Mouse (Mus musculus) embryonic facial prominence, embryonic 14.5 days (tissue): ENCODE measurements around the gene Shisa5. TPM values are rescaled to one million over a fixed set of nuclear protein-coding genes. Genes with fewer than 3 reads are reported as not detected.

Experiments used
- ATAC-seq: fragments of 200-750 bp; cut with Nextera tagmentation; 2 replicates; pipeline ENCODE4 v1.8.0; 2017; ENCODE audit warnings: low read depth, moderate number of reproducible peaks, moderate TSS enrichment
- DNase-seq: peaks from one replicate; pipeline ENCODE4 v3.0.0-alpha.2; 2015; ENCODE audit warnings: low spot score
- H3K27ac ChIP-seq: fragments of 300-500 bp; sonication (generic); replicated peaks from 2 replicates; pipeline ENCODE4 v1.5.1; 2014; ENCODE audit warnings: low read depth, mild to moderate bottlenecking, low read length, moderate library complexity
- H3K27me3 ChIP-seq: fragments of 300-500 bp; sonication (generic); replicated peaks from 2 replicates; pipeline ENCODE4 v1.6.1; 2014; ENCODE audit warnings: low read length; ENCODE audit not compliant: control insufficient read depth, insufficient read depth
- H3K36me3 ChIP-seq: fragments of 300-500 bp; sonication (generic); 2 replicates; pipeline ENCODE4 v1.6.1; 2014; ENCODE audit warnings: low read length, mixed read lengths; ENCODE audit not compliant: control insufficient read depth, insufficient read depth
- H3K4me1 ChIP-seq: fragments of 300-500 bp; sonication (generic); 2 replicates; pipeline ENCODE4 v1.6.1; 2014; ENCODE audit warnings: antibody characterized with exemption, low read length; ENCODE audit not compliant: control insufficient read depth, insufficient read depth
- H3K4me2 ChIP-seq: fragments of 300-500 bp; sonication (generic); 2 replicates; pipeline ENCODE4 v1.6.1; 2014; ENCODE audit warnings: low read depth, mild to moderate bottlenecking, low read length, moderate library complexity, mixed read lengths
- H3K4me3 ChIP-seq: fragments of 300-500 bp; sonication (generic); 2 replicates; pipeline ENCODE4 v1.5.1; 2014; ENCODE audit warnings: low read depth, mild to moderate bottlenecking, low read length
- H3K9ac ChIP-seq: fragments of 300-500 bp; sonication (generic); 2 replicates; pipeline ENCODE4 v1.6.1; 2014; ENCODE audit warnings: low read depth, mild to moderate bottlenecking, low read length, moderate library complexity, mixed read lengths
- H3K9me3 ChIP-seq: fragments of 300-500 bp; sonication (generic); 2 replicates; pipeline ENCODE4 v1.6.1; 2016; ENCODE audit warnings: low read length; ENCODE audit not compliant: control insufficient read depth
- WGBS: fragments of 180-500 bp; shearing (Covaris S2); extraction: QIAGEN DNeasy Blood & Tissue Kit; methylation state at CpG from one replicate; pipeline ENCODE4 v1.1.7; 2014; 5-methylcytosine and 5-hydroxymethylcytosine counted together
- polyA plus RNA-seq: library from polyadenylated mRNA; unstranded; fragments of >200 nt; fragmentation: Nextera tagmentation; extraction: Ambion mirVana; gene quantifications from 2 replicates; pipeline ENCODE4 v1.2.1, GENCODE M21; 2014

The Shisa5 gene
- polyA plus RNA-seq, 1 experiment from 2014 or later, result 81.7 TPM

DNA sequence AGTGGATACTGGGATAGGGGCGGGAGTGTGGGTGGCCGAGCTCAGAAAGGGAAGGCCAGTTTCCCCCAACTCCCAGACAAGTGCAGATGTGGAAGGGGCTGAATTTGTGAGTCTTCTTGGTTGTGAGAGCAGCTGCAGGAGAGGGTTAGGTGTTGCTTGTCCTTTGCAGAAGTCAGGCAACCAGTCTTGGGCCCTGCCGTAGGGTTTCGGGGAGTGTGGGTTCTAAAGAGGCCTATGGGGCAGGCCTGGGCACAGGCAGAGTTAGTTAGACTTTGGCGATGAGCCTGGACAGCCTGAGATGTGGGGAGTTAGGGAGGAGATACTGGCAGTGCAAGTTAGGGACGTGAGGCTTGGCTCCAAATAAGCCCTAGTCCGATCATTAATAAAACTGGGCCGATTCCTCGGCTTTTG is 57.9 kb downstream of the Shisa5 start:
- ATAC-seq (no peak), DNase-seq (no peak)
- Histone ChIP-seq H3K4me1 (peaks cover 41% of the 10 kb centered on the region), H3K9ac (peak overlapping the region; percentile 97), H3K27ac (peak overlapping the region; percentile 100), H3K9me3 (no peaks in the 10 kb centered on the region), H3K4me2 (peak overlapping the region; percentile 85), H3K4me3 (peak overlapping the region; percentile 77), H3K36me3 (peaks cover 28% of the 10 kb centered on the region), H3K27me3 (no peaks in the 10 kb centered on the region)
- 21% methylated on average over 9 of the region's 9 CpGs for WGBS

DNA sequence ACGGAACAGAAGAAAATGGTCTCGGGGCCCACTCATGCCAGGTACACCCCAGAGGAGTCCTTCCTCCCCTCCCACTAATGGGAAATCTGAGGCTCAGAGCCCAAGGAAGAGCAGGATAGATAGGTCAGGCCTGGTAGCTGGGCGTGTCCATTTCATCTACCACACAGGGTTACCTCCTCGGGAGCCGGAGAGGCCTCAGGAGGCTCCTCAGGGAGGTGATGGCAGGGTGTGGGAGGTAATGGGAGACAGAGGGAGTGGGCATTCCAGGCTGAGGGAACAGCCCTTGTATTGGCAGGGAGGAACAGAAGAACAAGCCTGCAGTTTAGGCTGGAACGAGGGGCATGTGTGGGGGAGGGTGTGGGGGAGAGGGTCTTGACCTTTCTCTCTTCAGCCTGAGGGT is 58.5 kb downstream of the Shisa5 start:
- H3K27me3 ChIP-seq, result no peaks in the 10 kb centered on the region
- no peak for DNase-seq
- ATAC-seq, result no peak
- H3K9me3 ChIP-seq, result no peaks in the 10 kb centered on the region
- H3K4me1 ChIP-seq, result peaks cover 41% of the 10 kb centered on the region
- H3K4me2 ChIP-seq, result peak overlapping the region; percentile 85
- peak overlapping the region; percentile 77 for H3K4me3 ChIP-seq
- peak overlapping the region; percentile 97 for H3K9ac ChIP-seq
- H3K36me3 ChIP-seq, result peaks cover 22% of the 10 kb centered on the region
- peak overlapping the region; percentile 100 for H3K27ac ChIP-seq
- 29% methylated on average over 6 of the region's 6 CpGs for WGBS

DNA sequence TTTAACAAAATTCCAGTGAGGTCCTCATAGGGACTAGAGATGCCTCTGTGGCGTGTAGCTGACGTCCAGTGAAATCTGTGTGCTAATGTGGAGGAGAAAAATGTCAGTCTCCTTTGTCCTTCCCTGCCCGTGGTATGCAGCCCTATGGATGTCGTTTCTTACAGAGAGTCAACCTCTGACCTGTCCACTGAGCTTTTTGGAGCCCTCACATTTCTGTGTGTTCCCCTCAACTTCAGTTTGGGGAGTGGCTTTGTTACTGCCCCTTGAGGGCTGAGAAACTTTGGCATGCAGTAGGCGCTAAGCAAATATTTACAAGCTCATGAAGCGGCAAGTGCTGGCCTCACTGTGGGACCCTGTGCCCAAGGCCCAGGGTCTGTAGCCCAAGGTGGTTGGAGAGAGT is 58.9 kb downstream of the Shisa5 start:
- WGBS, result 11% methylated on average over 6 of the region's 6 CpGs
- no peak for DNase-seq
- peaks cover 41% of the 10 kb centered on the region for H3K4me1 ChIP-seq

GRCm38 (mm10) chr9:109097831-109098230 is 59.5 kb downstream of the Shisa5 start:
- H3K9me3 ChIP-seq, result no peaks in the 10 kb centered on the region
- peaks cover 41% of the 10 kb centered on the region for H3K4me1 ChIP-seq
- peaks cover 24% of the 10 kb centered on the region for H3K36me3 ChIP-seq
- peak overlapping the region; percentile 85 for H3K4me2 ChIP-seq
- no peaks in the 10 kb centered on the region for H3K27me3 ChIP-seq
- peak overlapping the region; percentile 97; the same call in 1 of the 2 replicates for H3K9ac ChIP-seq
- WGBS, result 32% methylated on average over 5 of the region's 5 CpGs
- peak; percentile 72 for DNase-seq
- peak overlapping the region; percentile 100 for H3K27ac ChIP-seq
- no peak for ATAC-seq
- H3K4me3 ChIP-seq, result no peak overlapping the region

More for the DNA sequence above, 58.9 kb downstream of the Shisa5 start:
- H3K27me3 ChIP-seq, result no peaks in the 10 kb centered on the region
- peaks cover 19% of the 10 kb centered on the region for H3K36me3 ChIP-seq
- peak overlapping the region; percentile 97 for H3K9ac ChIP-seq
- ATAC-seq, result no peak
- H3K9me3 ChIP-seq, result no peaks in the 10 kb centered on the region
- H3K4me2 ChIP-seq, result peak overlapping the region; percentile 85
- peak overlapping the region; percentile 77 for H3K4me3 ChIP-seq
- H3K27ac ChIP-seq, result peak overlapping the region; percentile 100

DNA sequence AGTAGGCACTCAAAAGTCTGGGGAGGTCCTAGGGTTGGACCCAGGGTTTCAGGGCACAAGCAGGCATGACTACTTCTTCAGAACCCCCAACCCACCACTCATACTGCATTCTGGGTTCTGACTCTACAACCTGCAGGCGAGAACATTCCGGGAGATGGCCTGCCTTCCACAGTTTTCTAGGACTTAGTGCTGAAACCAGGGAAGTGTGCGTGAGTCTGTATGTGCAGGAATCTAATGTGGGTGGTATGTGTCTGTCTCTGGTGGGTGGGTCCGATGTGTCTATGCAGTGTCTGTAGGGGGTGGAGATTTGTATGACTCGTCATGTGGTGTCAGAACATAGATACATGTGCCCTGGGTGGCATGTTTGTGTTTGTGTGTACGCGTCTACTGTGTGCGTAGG is 60.0 kb downstream of the Shisa5 start:
- Histone ChIP-seq H3K27me3 (no peaks in the 10 kb centered on the region), H3K9me3 (no peaks in the 10 kb centered on the region), H3K4me3 (no peak overlapping the region), H3K4me2 (peak overlapping the region; percentile 85), H3K9ac (0 out of 2 replicates have a peak overlapping the region, but pooled peaks have one; percentile 97), H3K4me1 (peaks cover 41% of the 10 kb centered on the region), H3K36me3 (peaks cover 29% of the 10 kb centered on the region), H3K27ac (peak overlapping the region; percentile 100)
- 81% methylated on average over 8 of the region's 8 CpGs for WGBS
- ATAC-seq (no peak), DNase-seq (no peak)

DNA sequence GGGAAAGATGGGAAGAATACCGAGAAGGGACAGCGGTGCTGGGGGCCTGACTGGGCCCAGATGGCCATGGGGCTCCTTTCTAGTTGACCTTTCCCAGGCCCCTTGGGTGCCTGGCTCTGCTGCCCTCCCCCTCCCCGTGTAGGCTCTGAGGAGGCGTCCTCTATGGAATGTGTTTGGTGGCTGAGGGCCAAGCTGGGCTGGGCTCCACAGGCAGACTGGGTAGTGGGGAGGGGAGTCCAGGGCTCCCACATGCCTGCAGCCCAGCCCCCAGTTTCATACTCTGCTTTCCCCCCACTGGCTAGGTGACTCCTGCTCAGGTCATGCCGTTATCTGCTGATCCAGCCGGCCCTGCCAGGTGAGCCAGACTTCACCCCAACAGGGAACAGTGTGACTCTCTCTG is 60.6 kb downstream of the Shisa5 start:
- peaks cover 38% of the 10 kb centered on the region for H3K4me1 ChIP-seq
- DNase-seq (peak; percentile 85), ATAC-seq (no peak)
- no peak overlapping the region for H3K4me3 ChIP-seq
- H3K9me3 ChIP-seq, result no peaks in the 10 kb centered on the region
- H3K36me3 ChIP-seq, result peaks cover 34% of the 10 kb centered on the region
- peak overlapping the region; percentile 85; the same call in 1 of the 2 replicates for H3K4me2 ChIP-seq
- 51% methylated on average over 3 of the region's 6 CpGs for WGBS
- H3K27ac ChIP-seq, result peak overlapping the region; percentile 100
- no peaks in the 10 kb centered on the region for H3K27me3 ChIP-seq
- no peak overlapping the region for H3K9ac ChIP-seq

DNA sequence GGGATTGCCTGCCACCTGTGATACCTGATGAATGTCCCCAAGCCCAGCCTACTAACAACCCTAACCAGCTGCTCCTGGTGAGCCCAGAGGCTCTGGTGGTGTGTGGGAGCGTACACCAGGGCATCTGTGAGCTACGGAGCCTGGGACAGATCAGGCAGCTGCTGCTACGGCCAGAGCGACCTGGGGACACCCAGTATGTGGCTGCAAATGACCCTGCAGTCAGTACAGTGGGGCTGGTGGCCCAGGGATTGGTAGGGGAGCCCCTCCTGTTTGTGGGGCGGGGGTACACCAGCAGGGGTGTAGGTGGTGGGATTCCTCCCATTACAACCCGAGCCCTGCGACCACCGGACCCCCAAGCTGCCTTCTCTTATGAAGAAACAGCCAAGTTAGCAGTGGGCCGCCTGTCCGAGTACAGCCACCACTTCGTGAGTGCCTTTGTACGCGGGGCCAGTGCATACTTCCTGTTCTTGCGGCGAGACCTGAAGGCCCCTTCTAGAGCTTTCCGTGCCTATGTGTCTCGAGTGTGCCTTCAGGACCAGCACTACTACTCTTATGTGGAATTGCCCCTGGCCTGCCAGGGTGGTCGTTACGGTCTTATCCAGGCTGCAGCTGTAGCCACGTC is 62.1 kb downstream of the Shisa5 start:
- Histone ChIP-seq H3K36me3 (peaks cover 47% of the 10 kb centered on the region), H3K4me1 (peaks cover 30% of the 10 kb centered on the region), H3K27ac (no peak overlapping the region), H3K27me3 (no peaks in the 10 kb centered on the region), H3K4me3 (no peak overlapping the region), H3K9me3 (no peaks in the 10 kb centered on the region), H3K4me2 (no peak overlapping the region), H3K9ac (0 out of 2 replicates have a peak overlapping the region, but pooled peaks have one; percentile 5)
- 90% methylated on average over 19 of the region's 20 CpGs for WGBS
- ATAC-seq (no peak), DNase-seq (no peak)

DNA sequence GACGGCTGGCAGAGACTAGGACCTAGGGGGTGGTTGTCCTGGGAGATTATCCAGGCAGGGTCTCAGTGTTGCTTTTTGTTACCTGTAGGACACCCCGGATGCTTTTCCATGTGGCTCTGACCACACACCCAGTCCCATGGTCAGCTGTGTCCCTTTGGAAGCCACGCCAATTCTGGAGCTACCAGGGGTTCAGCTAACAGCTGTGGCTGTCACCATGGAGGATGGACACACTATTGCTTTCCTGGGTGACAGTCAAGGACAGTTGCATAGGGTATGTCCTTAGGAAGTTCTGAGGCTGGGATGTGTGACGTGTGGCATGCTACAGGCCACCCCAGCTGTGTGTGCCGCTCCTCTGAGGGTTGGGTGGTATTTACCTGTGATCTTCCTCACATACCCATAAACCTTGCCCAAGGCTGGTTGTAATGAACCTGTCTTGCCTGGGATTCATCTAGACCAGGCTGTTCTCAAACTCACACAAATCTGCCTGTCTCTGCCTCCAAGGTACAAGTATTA is 63.6 kb downstream of the Shisa5 start:
- WGBS, result 86% methylated on average over 4 of the region's 5 CpGs
- Histone ChIP-seq H3K9ac (no peak overlapping the region), H3K36me3 (peaks cover 62% of the 10 kb centered on the region), H3K4me2 (no peak overlapping the region), H3K27me3 (no peaks in the 10 kb centered on the region), H3K4me1 (peaks cover 22% of the 10 kb centered on the region), H3K9me3 (no peaks in the 10 kb centered on the region), H3K27ac (no peak overlapping the region), H3K4me3 (no peak overlapping the region)
- ATAC-seq, result no peak
- DNase-seq, result no peak

GRCm38 (mm10) chr9:109102541-109102940 is 64.2 kb downstream of the Shisa5 start:
- WGBS, result 85% methylated on average over 3 of the region's 3 CpGs
- H3K27me3 ChIP-seq, result no peaks in the 10 kb centered on the region
- peaks cover 17% of the 10 kb centered on the region for H3K4me1 ChIP-seq
- H3K4me3 ChIP-seq, result no peak overlapping the region
- H3K36me3 ChIP-seq, result peaks cover 64% of the 10 kb centered on the region
- ATAC-seq, result no peak
- H3K4me2 ChIP-seq, result no peak overlapping the region
- no peak for DNase-seq
- H3K27ac ChIP-seq, result no peak overlapping the region
- H3K9ac ChIP-seq, result no peak overlapping the region
- H3K9me3 ChIP-seq, result no peaks in the 10 kb centered on the region
